Mouse (Mus musculus) brain, adult 2 months (tissue): ENCODE results near the gene Acoxl.

Experiments used
- DNase-seq: peaks from one replicate; pipeline ENCODE4 v3.0.0; 2011; ENCODE audit warnings: low read depth, low spot score

Gene Acoxl

GRCm38 (mm10) chr2:127838576-127838975, at the start of gene Acoxl:
Acoxl (plus strand) TSS chr2:127838876.
- no peak for DNase-seq

- DNase-seq = peak; percentile 18
Observed at GRCm38 (mm10) chr2:127789138-127789537, 49.5 kb upstream of the Acoxl start.

- no peak for DNase-seq
Observed at GRCm38 (mm10) chr2:127789651-127790270, 48.9 kb upstream of the Acoxl start.

DNA sequence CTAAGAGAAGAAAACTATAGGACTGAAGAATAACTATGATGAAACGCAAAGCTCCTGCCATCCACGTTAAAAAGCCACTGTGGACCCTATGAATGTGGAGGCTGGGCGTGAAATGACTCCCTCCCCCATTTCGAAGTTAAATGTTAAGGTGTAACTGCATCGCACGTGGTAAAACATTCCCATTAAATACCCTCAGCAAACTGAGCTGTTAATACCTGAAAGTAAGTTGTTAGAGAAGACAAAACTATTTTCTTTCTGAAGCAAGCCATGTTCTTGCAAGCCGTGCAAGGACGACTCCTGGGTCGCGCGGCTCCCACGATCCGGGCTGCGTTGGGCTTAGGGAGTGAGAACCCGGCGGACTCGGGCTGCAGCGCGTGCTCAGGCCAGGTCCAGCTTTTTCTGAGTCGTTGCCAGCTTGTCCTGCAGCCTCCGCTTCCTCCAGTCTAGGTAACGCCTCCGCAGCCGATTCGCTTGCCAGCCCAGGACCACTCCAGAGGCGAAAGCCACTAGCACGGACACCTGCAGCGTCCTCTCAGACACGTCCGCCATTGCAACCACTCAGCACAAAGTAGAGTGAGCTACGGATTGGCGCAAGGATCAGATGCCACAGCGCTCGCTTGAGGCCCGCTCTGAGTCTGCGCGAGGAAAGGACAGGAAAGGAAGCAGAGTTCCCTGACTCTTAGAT, 46.6 kb upstream of the Acoxl start, which contains the start of gene Mtln:
TSS of gene Mtln (minus strand) at position 570 of the 685 bp plus-strand sequence.
- DNase-seq = peak; percentile 98

- DNase-seq = peak; percentile 94
Observed at GRCm38 (mm10) chr2:127831401-127832102, 7.1 kb upstream of the Acoxl start, which contains the start of gene Bub1. Bub1 (minus strand) TSS chr2:127831865.

GRCm38 (mm10) chr2:127832103-127832832, 6.4 kb upstream of the Acoxl start:
- no peak for DNase-seq

DNA sequence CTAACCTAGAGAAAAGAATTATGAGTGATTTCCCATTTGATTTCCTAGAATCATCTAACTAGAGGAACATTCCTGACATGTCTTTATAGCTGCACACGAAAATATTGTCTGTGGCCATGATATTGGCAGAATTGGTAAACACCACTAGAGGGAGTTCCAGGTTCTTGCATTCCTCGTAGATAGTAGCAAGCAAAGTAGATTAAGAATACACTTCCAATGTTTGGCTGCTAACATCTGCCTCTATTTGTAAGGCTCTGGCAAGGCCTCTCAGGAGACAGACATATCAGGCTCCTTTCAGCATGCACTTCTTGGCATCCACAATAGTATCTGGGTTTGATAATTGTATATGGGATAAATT, 5.9 kb upstream of the Acoxl start:
- peak; percentile 61 for DNase-seq

GRCm38 (mm10) chr2:127839425-127839824, 749 bp downstream of the Acoxl start:
- no peak for DNase-seq

GRCm38 (mm10) chr2:127841402-127841801, 2.7 kb downstream of the Acoxl start:
- no peak for DNase-seq

DNA sequence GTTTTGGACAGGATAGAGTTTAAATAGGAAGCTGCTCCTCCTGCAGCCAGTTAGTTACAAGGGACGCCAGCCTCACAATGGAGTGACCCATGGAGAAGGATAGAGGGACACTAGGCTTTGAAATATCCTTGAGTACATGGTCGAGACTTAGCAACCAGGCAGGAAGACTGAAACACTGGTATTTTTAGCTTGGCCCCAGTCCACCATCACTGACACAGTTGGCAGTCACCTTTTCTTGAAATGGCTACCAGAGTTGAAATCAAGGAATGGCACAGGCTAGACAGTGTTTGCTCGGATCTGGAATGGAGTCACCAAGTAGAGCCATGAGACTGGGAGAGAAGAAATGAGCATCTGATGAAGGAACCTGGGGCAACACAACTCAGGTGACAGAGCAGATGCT, 3.7 kb downstream of the Acoxl start:
- DNase-seq = no peak

DNA sequence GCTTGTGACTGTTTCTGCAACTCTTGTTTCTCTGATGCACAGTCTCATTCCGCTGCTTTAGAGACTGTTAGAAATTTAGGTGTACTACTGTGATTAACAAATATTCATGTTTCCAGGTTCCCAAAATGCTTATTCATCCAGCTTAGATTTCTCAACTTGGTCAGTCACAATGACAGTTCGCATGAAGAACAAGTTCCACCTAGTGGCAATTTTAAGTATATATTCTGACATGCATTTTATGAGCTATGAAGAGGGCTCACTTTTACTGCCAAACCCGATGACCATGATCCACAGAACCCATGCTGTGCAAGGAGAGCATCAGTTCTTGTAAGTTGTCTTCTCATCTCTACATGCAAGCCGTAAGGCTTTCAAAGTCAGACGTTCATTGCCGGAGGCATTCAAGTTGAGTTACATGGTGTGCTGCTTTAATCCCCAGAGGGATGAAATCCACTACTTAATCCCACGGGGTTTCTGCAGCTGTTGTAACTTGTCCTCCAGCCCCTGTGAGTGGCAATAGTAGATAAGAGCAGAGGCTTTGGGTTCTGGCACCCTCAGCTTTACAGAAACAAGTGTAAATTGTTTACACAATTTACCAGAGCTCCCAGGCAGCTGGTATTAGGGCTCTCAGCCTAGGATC, 6.8 kb downstream of the Acoxl start:
- peak; percentile 46 for DNase-seq

DNA sequence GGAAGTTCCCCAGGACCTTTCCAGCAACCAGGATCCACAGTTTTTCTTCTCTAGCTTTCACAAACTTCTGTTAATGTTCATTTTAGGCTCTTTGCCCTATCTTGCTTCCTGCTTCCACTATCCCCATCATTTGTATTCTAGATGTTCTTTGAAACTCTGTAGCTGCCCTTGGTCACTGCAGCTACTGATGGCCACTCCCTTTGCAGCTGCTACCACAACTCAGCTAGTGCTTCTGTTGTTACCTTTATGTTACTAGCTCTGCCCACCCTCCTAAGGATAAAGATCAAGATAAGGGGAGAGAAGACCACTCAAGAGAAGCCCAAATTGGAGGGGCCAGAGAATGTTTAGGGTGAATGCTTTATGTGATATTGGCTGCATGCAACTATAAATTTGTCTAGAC, 7.3 kb downstream of the Acoxl start:
- no peak for DNase-seq

DNA sequence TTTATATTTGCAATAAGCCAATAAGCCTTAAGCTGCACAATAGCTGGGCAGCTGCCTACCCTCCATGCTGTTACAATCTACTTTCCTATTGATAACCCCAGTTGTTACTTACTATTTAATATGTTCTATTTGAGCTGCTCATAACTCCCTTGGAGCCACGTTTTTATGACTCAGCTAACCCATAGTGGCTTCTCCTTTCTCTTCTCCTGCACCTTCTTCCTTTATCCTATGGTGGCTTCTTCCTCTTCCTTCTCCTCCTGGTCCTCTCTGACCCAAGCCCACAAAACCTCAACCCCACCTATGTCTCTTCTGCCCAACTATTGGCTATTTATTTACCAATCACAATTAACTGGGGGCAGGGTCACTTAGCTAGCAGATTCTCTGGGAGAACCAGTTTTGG, 7.9 kb downstream of the Acoxl start:
- DNase-seq = no peak

DNA sequence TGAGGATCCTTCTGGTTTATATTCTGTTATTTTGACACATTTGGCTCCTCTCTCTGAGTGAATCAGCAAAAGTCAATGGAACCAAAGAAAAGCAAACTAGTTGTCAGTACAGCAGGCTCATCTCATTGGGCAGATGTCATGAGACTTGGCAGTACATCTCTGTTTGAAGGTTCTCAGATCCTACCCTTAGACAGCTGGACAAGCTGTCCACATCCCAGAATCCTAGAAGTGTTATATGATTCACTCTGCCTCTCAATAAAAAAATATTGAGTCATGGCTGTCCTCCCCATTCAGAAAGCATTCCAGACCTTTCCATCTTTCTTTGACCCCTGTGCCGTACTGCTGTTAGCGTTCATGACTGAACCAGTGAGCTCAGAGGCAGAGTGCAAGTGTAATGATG, 11.7 kb downstream of the Acoxl start:
- DNase-seq = no peak

- DNase-seq = peak; percentile 92
Observed at GRCm38 (mm10) chr2:127854332-127854991, 15.8 kb downstream of the Acoxl start.

DNA sequence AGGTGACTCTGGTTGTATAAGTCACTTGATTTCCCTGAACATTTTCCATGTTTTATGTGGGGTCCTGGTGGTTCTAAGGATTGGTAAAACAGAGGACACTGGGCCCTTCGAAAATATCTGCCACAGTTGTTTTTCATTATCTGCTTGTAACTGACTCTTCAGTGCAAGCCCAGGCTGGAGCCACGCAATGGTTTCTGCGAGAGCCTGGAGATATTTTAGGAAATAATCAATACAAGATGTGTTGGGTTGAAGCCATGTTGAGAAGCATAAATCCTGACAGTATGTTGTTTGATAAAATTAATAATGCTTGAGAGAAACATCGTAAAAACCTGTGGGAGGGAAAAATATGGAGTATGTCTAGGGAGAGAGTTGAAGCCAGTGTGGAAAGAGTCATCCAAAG, 25.7 kb downstream of the Acoxl start:
- no peak for DNase-seq

DNA sequence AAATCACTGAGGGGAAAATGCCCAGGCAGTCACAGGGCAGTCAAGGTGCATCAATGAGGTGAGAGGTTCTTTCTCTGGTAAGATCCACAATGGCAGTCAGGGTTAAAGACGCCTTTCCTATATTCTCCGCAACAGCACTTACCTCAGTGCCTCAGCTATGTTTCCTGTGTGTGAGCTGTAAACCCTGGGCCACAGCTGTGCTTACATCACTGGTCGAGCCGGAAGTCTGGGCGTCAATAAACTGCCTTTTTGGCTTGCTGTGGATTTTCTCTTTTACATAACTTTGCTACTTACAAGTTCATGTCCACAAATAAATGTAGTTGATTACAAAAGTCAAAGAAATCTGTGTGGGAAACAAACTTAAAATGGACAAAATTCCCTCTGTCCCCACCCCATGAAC, 42.4 kb downstream of the Acoxl start:
- no peak for DNase-seq

DNA sequence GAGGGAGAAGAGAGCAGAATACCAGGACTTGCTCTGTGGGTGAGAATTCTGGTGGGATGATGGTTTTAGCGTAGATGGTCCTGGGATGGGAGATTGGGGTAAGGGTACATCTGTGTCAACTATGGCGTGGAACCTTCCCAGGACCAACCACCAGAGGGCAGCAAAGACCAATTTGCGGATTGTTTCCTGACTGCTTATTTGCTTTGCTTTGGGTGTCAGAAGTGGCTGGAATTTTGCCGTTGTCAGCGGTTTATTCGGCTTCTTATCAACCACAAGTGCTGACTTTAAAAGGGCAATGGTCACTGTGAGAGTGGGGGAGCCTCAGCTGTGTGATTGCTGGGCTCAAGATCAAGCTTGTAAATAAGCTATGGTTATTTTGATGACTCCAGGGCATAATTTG, 50.8 kb downstream of the Acoxl start:
- peak; percentile 84 for DNase-seq

DNA sequence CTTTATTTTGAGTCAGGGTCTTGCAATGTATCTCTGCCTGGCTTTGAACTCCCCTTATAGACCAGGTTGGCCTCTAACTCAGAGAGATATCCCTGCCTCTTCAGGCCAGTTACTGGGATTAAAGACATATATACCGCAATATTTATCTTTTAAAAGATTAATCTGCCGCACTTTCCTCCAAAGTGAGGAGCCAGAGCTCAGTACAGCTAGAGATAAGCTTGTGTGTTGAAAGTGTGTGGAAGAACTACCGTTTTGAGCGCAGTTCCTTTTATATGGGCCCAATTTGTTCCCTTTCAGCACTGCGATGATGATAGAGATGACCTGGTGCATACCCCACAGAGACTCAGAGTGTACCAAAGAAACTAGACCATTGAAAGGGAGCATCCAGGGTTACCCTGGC, 51.3 kb downstream of the Acoxl start:
- no peak for DNase-seq

GRCm38 (mm10) chr2:127890526-127890925, 51.9 kb downstream of the Acoxl start:
- DNase-seq = no peak

DNA sequence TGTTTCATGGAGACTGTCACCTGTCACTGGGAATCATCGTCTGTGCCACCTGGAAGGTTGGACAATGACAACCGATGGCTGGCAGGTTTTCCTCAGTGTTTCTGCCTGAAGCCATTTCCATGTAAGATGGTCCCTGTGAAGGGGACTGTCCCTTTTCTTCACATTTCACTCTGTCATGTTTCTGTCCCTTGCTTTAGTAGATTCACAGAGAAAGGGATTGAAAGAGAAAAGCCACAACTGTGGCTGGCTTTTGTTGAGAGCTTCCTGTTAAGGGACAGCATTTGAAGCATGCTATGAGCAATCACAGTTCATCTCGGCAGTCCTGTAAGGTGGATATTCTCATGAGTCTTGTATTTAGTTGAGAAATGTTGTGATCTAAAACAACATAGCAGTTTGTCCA, 52.4 kb downstream of the Acoxl start:
- no peak for DNase-seq
